Mouse (Mus musculus) stomach, embryonic 14.5 days (tissue): ENCODE measurements around the gene Ceacam19. TPM values are rescaled to one million over a fixed set of nuclear protein-coding genes. Genes with fewer than 3 reads are reported as not detected.
"Not testable (repeated sequence)": the region's sequence is repeated elsewhere in the genome, so short reads cannot be mapped to it uniquely, and the experiment has no call there.

ENCODE experiments used
- ATAC-seq: fragments of 200-750 bp; cut with Nextera tagmentation; 2 replicates; pipeline ENCODE4 v1.8.0; 2017; ENCODE audit warnings: low read depth, moderate TSS enrichment; ENCODE audit not compliant: insufficient number of reproducible peaks, insufficient read depth, low FRiP score
- H3K27ac ChIP-seq: fragments of 300-500 bp; sonication (generic); 2 replicates; pipeline ENCODE4 v1.5.1; 2014; ENCODE audit warnings: mild to moderate bottlenecking, low read length, moderate library complexity, mixed read lengths
- H3K27me3 ChIP-seq: fragments of 300-500 bp; sonication (generic); 2 replicates; pipeline ENCODE4 v1.6.1; 2014; ENCODE audit warnings: low read length, control low read depth, mixed read lengths; ENCODE audit not compliant: control insufficient read depth, insufficient read depth
- H3K36me3 ChIP-seq: fragments of 300-500 bp; sonication (generic); 2 replicates; pipeline ENCODE4 v1.6.1; 2014; ENCODE audit warnings: mild to moderate bottlenecking, control low read depth, low read length, moderate library complexity, mixed read lengths; ENCODE audit not compliant: control insufficient read depth, insufficient read depth
- H3K4me1 ChIP-seq: fragments of 300-500 bp; sonication (generic); 2 replicates; pipeline ENCODE4 v1.6.1; 2014; ENCODE audit warnings: low read length, control low read depth, mixed read lengths; ENCODE audit not compliant: control insufficient read depth, insufficient read depth
- H3K4me2 ChIP-seq: fragments of 300-500 bp; sonication (generic); replicated peaks from 2 replicates; pipeline ENCODE4 v1.6.1; 2014; ENCODE audit warnings: low read depth, low read length, control low read depth
- H3K4me3 ChIP-seq: fragments of 300-500 bp; sonication (generic); 2 replicates; pipeline ENCODE4 v1.5.1; 2014; ENCODE audit warnings: low read depth, low read length, control low read depth
- H3K9ac ChIP-seq: fragments of 300-500 bp; sonication (generic); replicated peaks from 2 replicates; pipeline ENCODE4 v1.6.1; 2014; ENCODE audit warnings: low read depth, mild to moderate bottlenecking, control low read depth, low read length, moderate library complexity, mixed read lengths
- H3K9me3 ChIP-seq: fragments of 300-500 bp; sonication (generic); 2 replicates; pipeline ENCODE4 v1.6.1; 2016; ENCODE audit warnings: low read depth, low read length, control low read depth; ENCODE audit not compliant: control insufficient read depth
- WGBS: fragments of 180-500 bp; shearing (Covaris S2); extraction: QIAGEN DNeasy Blood & Tissue Kit; methylation state at CpG from one replicate; pipeline ENCODE4 v1.1.7; 2014; 5-methylcytosine and 5-hydroxymethylcytosine counted together
- polyA plus RNA-seq: library from polyadenylated mRNA; unstranded; fragments of >200 nt; fragmentation: Nextera tagmentation; extraction: Ambion mirVana; gene quantifications from 2 replicates; pipeline ENCODE4 v1.2.1, GENCODE M21; 2014

The Ceacam19 gene
- polyA plus RNA-seq: 0.14 and 0.41 TPM in 2 replicates

DNA sequence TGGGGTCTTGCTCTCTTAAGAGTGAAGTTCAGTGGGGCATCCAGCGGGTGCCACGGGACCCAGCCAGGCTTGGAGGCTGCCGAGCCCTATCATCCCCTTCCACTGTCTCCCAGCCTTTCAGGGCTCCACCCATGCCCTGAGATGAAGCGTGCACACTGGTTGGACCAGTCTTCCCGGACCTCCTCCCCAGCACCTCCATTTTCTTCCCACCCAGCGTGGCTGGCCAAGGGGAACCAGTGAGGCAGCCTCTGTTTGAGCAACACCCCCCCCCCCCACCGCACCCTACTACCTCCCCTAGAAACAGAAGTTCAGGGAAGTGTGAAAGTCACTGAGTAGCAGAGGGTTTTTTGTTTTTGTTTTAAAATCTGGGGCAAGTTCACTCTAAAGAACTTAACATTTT, at the start of gene Ceacam19:
Gene Ceacam19 (minus strand): TSS at position 117 of the 400 bp plus-strand sequence.
- Histone ChIP-seq H3K27me3 (no peaks in the 10 kb centered on the region), H3K4me2 (no peak within 1 kb of the TSS), H3K9ac (no peak within 1 kb of the TSS), H3K36me3 (no peaks in the 10 kb centered on the region), H3K27ac (no peak within 1 kb of the TSS), H3K4me1 (no peaks in the 10 kb centered on the region), H3K4me3 (no peak within 1 kb of the TSS), H3K9me3 (no peaks in the 10 kb centered on the region)
- 57% methylated on average over 7 of the region's 7 CpGs for WGBS
- no peak for ATAC-seq

- Histone ChIP-seq H3K27me3 (no peaks in the 10 kb centered on the region), H3K4me3 (no peak overlapping the region), H3K36me3 (no peaks in the 10 kb centered on the region), H3K9ac (no peak overlapping the region), H3K4me2 (no peak overlapping the region), H3K9me3 (no peaks in the 10 kb centered on the region), H3K4me1 (no peaks in the 10 kb centered on the region), H3K27ac (no peak overlapping the region)
- WGBS: 76% methylated on average over 11 of the region's 11 CpGs
- ATAC-seq: no peak
Observed at GRCm38 (mm10) chr7:19937229-19937821, 49.6 kb upstream of the Ceacam19 start.

- no peaks in the 10 kb centered on the region for H3K9me3 ChIP-seq
- no peak overlapping the region for H3K4me2 ChIP-seq
- H3K36me3 ChIP-seq: no peaks in the 10 kb centered on the region
- ATAC-seq: no peak
- H3K27ac ChIP-seq: no peak overlapping the region; the same call in 1 of the 2 replicates
- WGBS: 67% methylated on average over 6 of the region's 6 CpGs
- H3K9ac ChIP-seq: no peak overlapping the region
- no peak overlapping the region for H3K4me3 ChIP-seq
- no peaks in the 10 kb centered on the region for H3K4me1 ChIP-seq
- peaks cover 3% of the 10 kb centered on the region; the same call in 1 of the 2 replicates for H3K27me3 ChIP-seq
Observed at GRCm38 (mm10) chr7:19935961-19936360, 48.2 kb upstream of the Ceacam19 start.

GRCm38 (mm10) chr7:19935171-19935751, 47.5 kb upstream of the Ceacam19 start:
- H3K27me3 ChIP-seq: peaks cover 3% of the 10 kb centered on the region; the same call in 1 of the 2 replicates
- H3K27ac ChIP-seq: peak overlapping the region; percentile 27; the same call in 1 of the 2 replicates
- no peak for ATAC-seq
- H3K36me3 ChIP-seq: no peaks in the 10 kb centered on the region
- H3K4me1 ChIP-seq: no peaks in the 10 kb centered on the region
- H3K9ac ChIP-seq: no peak overlapping the region
- 74% methylated on average over 20 of the region's 20 CpGs for WGBS
- no peak overlapping the region for H3K4me3 ChIP-seq
- no peak overlapping the region for H3K4me2 ChIP-seq
- H3K9me3 ChIP-seq: no peaks in the 10 kb centered on the region

DNA sequence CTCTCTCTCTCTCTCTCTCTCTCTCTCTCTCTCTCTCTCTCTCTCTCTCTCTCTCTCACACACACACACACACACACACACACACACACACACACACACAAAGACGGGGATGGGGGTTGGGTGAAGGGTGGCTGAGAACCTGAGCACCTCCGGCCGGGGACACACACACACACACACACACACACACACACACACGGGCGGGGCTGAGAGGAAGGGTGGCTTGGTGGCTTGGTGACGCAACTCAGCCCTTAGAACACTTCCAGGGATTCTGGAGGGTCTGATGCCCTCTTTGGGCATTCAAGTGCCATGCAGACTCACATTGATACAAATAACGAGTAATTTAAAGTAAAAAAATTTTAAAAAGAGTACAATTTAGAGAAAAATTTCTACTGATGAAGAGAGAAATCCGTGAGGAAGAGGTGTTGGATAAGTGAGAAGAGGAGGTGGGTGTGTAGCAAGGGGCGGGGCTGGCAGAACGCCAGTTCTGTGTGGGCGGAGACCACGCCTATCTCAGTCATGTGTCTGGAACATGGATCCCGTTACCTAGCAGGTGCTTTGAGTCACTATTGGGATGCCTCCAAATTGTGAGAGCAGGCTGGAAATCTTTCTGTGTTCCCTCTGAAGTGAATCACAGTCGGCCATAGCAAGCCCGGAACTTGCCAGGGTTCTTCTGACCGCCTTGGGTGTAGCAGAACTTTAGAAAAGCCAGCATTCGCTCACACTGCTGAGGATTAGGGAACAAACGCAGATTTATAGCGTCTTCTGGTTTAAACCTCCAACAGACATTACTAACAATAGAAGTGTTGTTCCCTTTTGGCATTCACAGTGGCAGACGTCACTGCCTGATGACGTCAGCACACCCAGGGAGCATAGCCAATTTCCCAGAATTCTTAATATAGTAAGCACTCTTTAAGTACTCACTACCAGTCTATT, 45.4 kb upstream of the Ceacam19 start:
- WGBS: 17% methylated on average over 21 of the region's 21 CpGs
- Histone ChIP-seq H3K9ac (no peak overlapping the region), H3K9me3 (no peaks in the 10 kb centered on the region), H3K36me3 (no peaks in the 10 kb centered on the region), H3K4me3 (peak overlapping the region; percentile 11; the same call in 1 of the 2 replicates), H3K27me3 (peaks cover 3% of the 10 kb centered on the region; the same call in 1 of the 2 replicates), H3K4me2 (peak overlapping the region; percentile 32), H3K27ac (no peak overlapping the region), H3K4me1 (no peaks in the 10 kb centered on the region)
- peak; percentile 72 for ATAC-seq

DNA sequence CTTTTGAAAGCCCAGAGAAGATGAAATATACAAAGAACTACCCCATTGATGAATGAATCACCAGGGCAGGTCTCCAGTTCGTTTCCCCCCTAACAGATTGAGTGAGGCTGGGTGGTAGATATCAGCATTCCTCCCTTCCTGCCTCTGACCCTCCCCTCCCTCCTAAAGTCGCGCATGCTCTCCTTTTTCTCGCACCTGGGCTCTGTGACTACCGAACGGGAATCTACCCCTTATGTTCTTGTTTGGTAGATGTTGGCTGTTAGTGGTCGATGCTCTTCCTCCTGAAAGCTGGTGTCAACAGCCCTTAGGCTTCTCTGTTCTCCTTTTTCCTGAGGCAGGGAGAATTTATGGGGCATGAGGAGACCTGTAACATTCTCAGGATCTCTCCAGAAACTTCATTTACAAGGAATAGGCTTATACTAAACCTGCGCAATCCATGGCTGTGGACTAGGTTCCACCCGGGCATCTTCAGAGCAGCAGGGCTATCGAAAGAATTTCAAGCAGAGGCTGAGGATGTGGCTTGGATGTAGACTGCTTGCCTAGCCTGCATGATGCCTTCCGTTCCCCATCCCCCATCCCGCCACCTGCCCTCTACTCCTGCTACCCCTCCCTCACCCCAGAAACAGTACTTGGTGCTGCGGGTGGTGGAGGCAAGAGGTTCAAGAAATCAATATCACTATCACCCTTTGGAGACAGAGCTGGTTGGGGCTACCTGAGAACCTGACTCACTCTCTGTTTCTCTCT, 44.5 kb upstream of the Ceacam19 start:
- H3K27ac ChIP-seq: no peak overlapping the region
- H3K4me3 ChIP-seq: no peak overlapping the region
- WGBS: 16% methylated on average over 13 of the region's 13 CpGs
- no peak overlapping the region for H3K4me2 ChIP-seq
- H3K4me1 ChIP-seq: no peaks in the 10 kb centered on the region
- ATAC-seq: no peak
- peaks cover 3% of the 10 kb centered on the region; the same call in 1 of the 2 replicates for H3K27me3 ChIP-seq
- H3K36me3 ChIP-seq: no peaks in the 10 kb centered on the region
- no peaks in the 10 kb centered on the region for H3K9me3 ChIP-seq
- no peak overlapping the region for H3K9ac ChIP-seq

GRCm38 (mm10) chr7:19930481-19930880, 42.7 kb upstream of the Ceacam19 start:
- not testable (repeated sequence) for H3K9me3 ChIP-seq, H3K27ac ChIP-seq, H3K27me3 ChIP-seq, H3K4me2 ChIP-seq, H3K4me1 ChIP-seq, H3K36me3 ChIP-seq, H3K9ac ChIP-seq, H3K4me3 ChIP-seq, ATAC-seq
- 72% methylated on average over 6 of the region's 6 CpGs for WGBS

DNA sequence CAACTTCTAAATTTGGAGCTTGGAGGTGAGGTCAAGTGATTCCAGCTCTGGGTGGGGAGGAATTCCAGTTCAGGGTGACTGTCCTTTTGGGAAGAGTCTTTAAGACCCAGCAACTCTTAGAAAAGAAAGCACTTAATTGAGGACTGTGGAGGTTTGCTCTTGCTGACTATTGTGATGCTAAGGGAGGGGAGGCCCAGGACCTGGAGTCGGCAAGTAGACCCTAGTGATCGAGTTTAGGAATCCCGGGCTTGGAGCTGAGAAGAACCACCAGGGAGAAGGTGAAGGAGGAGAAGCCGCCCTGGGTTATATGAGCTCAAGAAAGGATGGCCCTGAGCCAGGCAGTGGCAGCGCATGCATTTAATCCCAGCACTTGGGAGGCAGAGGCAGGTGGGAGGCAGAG, 40.7 kb upstream of the Ceacam19 start:
- Histone ChIP-seq H3K27me3 (peaks cover 3% of the 10 kb centered on the region; the same call in 1 of the 2 replicates), H3K4me2 (no peak overlapping the region), H3K27ac (no peak overlapping the region), H3K4me3 (no peak overlapping the region), H3K9me3 (no peaks in the 10 kb centered on the region), H3K36me3 (no peaks in the 10 kb centered on the region), H3K9ac (no peak overlapping the region), H3K4me1 (no peaks in the 10 kb centered on the region)
- 74% methylated on average over 5 of the region's 5 CpGs for WGBS
- ATAC-seq: no peak
